Mouse (Mus musculus): Measurements from ENCODE around the gene Rbm26. TPM values are rescaled to one million over a fixed set of nuclear protein-coding genes. Genes with fewer than 3 reads are reported as not detected.
A peak's percentile ranks its signal among the peaks of the same experiment; 100 is the strongest.

The Rbm26 gene
- polyA plus RNA-seq, 1 experiment from 2014 or later: 21.3 TPM

DNA sequence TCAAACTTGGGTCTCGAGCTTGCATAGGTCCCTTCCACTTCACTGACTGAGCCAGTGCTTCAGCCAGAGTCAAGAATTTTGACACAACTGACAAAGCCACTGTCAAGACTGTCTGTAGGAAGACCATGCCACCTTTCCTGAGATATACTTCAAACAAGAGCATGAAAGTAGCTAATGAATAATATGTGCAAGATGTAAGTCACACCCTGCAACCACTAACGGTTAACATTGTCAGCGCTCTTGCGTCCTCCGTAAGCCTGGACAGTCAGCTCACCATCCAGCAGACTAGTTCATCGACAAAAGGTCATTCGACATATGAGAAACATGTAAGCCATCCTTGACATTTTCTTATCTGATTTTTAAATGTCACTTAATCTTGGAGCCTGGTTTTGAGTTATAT, 102.8 kb downstream of the Rbm26 start:
- H3K9ac ChIP-seq (ENCODE audit: low read depth, low read length): no peak overlapping the region
- no peaks in the 10 kb centered on the region for H3K36me3 ChIP-seq (ENCODE audit: control insufficient read depth, insufficient read depth, low read length)
- no peaks in the 10 kb centered on the region for H3K9me3 ChIP-seq (ENCODE audit: control insufficient read depth, low read length)
- H3K27me3 ChIP-seq (replicated peaks; ENCODE audit: control insufficient read depth, insufficient read depth, low read length): no peaks in the 10 kb centered on the region
- H3K27ac ChIP-seq (ENCODE audit: low read depth, low read length): no peak overlapping the region
- no peak overlapping the region for H3K4me2 ChIP-seq (ENCODE audit: low read length)
- WGBS: 88% methylated on average over 7 of the region's 7 CpGs
- H3K4me1 ChIP-seq (ENCODE audit: control insufficient read depth, insufficient read depth, low read depth, low read length): no peaks in the 10 kb centered on the region
- ATAC-seq: no peak
- no peak overlapping the region for H3K4me3 ChIP-seq (ENCODE audit: low read length)

GRCm38 (mm10) chr14:105071010-105071509, 106.1 kb downstream of the Rbm26 start:
- no peak overlapping the region for H3K4me3 ChIP-seq (ENCODE audit: low read length)
- H3K9ac ChIP-seq (ENCODE audit: low read depth, low read length): no peak overlapping the region; the same call in 1 of the 2 replicates
- no peaks in the 10 kb centered on the region for H3K27me3 ChIP-seq (replicated peaks; ENCODE audit: control insufficient read depth, insufficient read depth, low read length)
- no peaks in the 10 kb centered on the region for H3K9me3 ChIP-seq (ENCODE audit: control insufficient read depth, low read length)
- ATAC-seq: 0 out of 2 replicates have a peak, but pooled peaks have one; percentile 45
- no peaks in the 10 kb centered on the region for H3K36me3 ChIP-seq (ENCODE audit: control insufficient read depth, insufficient read depth, low read length)
- no peaks in the 10 kb centered on the region for H3K4me1 ChIP-seq (ENCODE audit: control insufficient read depth, insufficient read depth, low read depth, low read length)
- 48% methylated on average over 14 of the region's 14 CpGs for WGBS
- no peak overlapping the region for H3K27ac ChIP-seq (ENCODE audit: low read depth, low read length)
- H3K4me2 ChIP-seq (ENCODE audit: low read length): no peak overlapping the region

DNA sequence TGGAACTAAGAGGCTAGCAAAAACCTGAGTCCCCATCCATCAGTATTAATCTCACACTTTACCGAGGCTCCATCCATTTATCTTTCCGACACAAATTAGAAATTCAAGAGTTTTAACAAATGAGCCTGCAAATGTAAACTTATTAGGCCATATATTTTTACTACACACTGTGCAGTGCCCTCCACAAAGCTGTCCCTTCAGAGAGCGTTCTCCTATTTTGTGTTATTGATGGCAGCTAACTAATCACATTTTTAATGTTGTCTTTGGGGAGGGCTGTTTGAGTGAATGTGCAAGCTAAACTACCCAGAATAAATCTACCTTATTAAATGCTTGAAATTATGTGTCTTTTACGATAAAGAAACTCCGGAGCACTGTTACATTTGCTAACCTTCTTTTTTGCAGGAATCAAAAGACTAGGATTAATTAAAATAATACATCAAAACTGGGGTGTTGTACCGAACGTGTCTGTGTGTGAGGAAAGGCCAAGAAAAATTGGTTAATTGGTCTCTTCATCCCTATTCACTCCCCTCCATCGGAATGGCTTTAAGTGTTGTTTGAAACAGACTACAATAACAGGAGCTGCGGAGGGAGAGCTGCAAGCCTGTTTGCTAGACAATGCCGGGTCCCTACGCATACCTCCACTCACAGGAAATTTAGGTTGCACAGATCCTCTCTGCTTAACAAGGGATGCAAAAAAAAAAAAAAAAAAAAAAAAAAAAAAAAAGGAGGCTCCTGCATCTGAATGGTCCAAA, 106.7 kb downstream of the Rbm26 start:
- no peak overlapping the region for H3K27ac ChIP-seq (ENCODE audit: low read depth, low read length)
- no peak overlapping the region for H3K4me3 ChIP-seq (ENCODE audit: low read length)
- H3K36me3 ChIP-seq (ENCODE audit: control insufficient read depth, insufficient read depth, low read length): no peaks in the 10 kb centered on the region
- no peak overlapping the region for H3K9ac ChIP-seq (ENCODE audit: low read depth, low read length)
- no peaks in the 10 kb centered on the region for H3K9me3 ChIP-seq (ENCODE audit: control insufficient read depth, low read length)
- H3K27me3 ChIP-seq (replicated peaks; ENCODE audit: control insufficient read depth, insufficient read depth, low read length): no peaks in the 10 kb centered on the region
- WGBS: 62% methylated on average over 11 of the region's 11 CpGs
- peak; percentile 40 for ATAC-seq
- no peaks in the 10 kb centered on the region for H3K4me1 ChIP-seq (ENCODE audit: control insufficient read depth, insufficient read depth, low read depth, low read length)
- H3K4me2 ChIP-seq (ENCODE audit: low read length): no peak overlapping the region

- Histone ChIP-seq H3K4me1 (ENCODE audit: control insufficient read depth, insufficient read depth, low read depth, low read length) (no peaks in the 10 kb centered on the region), H3K4me2 (ENCODE audit: low read length) (no peak overlapping the region), H3K36me3 (ENCODE audit: control insufficient read depth, insufficient read depth, low read length) (no peaks in the 10 kb centered on the region), H3K9ac (ENCODE audit: low read depth, low read length) (no peak overlapping the region), H3K9me3 (ENCODE audit: control insufficient read depth, low read length) (no peaks in the 10 kb centered on the region), H3K4me3 (ENCODE audit: low read length) (no peak overlapping the region), H3K27ac (ENCODE audit: low read depth, low read length) (no peak overlapping the region), H3K27me3 (replicated peaks; ENCODE audit: control insufficient read depth, insufficient read depth, low read length) (no peaks in the 10 kb centered on the region)
- ATAC-seq: no peak
- WGBS: 86% methylated on average over 5 of the region's 5 CpGs
Measured at GRCm38 (mm10) chr14:105068060-105068459, 109.1 kb downstream of the Rbm26 start.

- H3K4me3 ChIP-seq (ENCODE audit: low read length): no peak overlapping the region
- H3K9ac ChIP-seq (ENCODE audit: low read depth, low read length): no peak overlapping the region
- no peaks in the 10 kb centered on the region for H3K36me3 ChIP-seq (ENCODE audit: control insufficient read depth, insufficient read depth, low read length)
- H3K27ac ChIP-seq (ENCODE audit: low read depth, low read length): no peak overlapping the region
- no peaks in the 10 kb centered on the region for H3K9me3 ChIP-seq (ENCODE audit: control insufficient read depth, low read length)
- no peak for ATAC-seq
- H3K4me2 ChIP-seq (ENCODE audit: low read length): no peak overlapping the region
- no peaks in the 10 kb centered on the region for H3K27me3 ChIP-seq (replicated peaks; ENCODE audit: control insufficient read depth, insufficient read depth, low read length)
- no peaks in the 10 kb centered on the region for H3K4me1 ChIP-seq (ENCODE audit: control insufficient read depth, insufficient read depth, low read depth, low read length)
- WGBS: 81% methylated on average over 1 of the region's 1 CpGs
Measured at GRCm38 (mm10) chr14:105064243-105064642, 112.9 kb downstream of the Rbm26 start.

DNA sequence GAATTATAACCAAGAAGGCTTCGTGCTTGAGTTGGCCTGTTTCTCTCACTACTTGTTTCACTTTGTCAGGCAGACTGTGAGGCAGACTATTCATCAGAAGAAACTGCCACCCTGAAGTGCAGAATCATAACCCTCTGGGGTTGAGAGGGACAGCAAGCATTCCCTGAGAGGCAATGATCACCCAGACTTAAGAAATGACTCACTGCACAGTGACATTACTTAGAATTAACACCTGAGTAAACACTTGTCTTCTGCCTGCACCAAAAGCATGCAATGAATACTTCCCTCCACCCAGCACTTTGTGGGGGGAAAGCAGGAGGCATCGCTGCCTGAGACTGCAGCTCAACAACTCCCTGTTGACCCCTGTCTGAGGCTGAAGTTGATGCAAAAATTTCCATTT, 115.9 kb downstream of the Rbm26 start:
- Histone ChIP-seq H3K9me3 (ENCODE audit: control insufficient read depth, low read length) (no peaks in the 10 kb centered on the region), H3K27me3 (replicated peaks; ENCODE audit: control insufficient read depth, insufficient read depth, low read length) (no peaks in the 10 kb centered on the region), H3K9ac (ENCODE audit: low read depth, low read length) (no peak overlapping the region), H3K36me3 (ENCODE audit: control insufficient read depth, insufficient read depth, low read length) (no peaks in the 10 kb centered on the region), H3K27ac (ENCODE audit: low read depth, low read length) (no peak overlapping the region), H3K4me1 (ENCODE audit: control insufficient read depth, insufficient read depth, low read depth, low read length) (no peaks in the 10 kb centered on the region), H3K4me3 (ENCODE audit: low read length) (no peak overlapping the region), H3K4me2 (ENCODE audit: low read length) (no peak overlapping the region)
- WGBS: 74% methylated on average over 2 of the region's 2 CpGs
- ATAC-seq: no peak

- H3K9me3 ChIP-seq (ENCODE audit: control insufficient read depth, low read length): no peaks in the 10 kb centered on the region
- H3K9ac ChIP-seq (ENCODE audit: low read depth, low read length): no peak overlapping the region
- H3K4me3 ChIP-seq (ENCODE audit: low read length): no peak overlapping the region
- no peak overlapping the region for H3K4me2 ChIP-seq (ENCODE audit: low read length)
- H3K27ac ChIP-seq (ENCODE audit: low read depth, low read length): no peak overlapping the region
- no peak for ATAC-seq
- no peaks in the 10 kb centered on the region for H3K27me3 ChIP-seq (replicated peaks; ENCODE audit: control insufficient read depth, insufficient read depth, low read length)
- no peaks in the 10 kb centered on the region for H3K4me1 ChIP-seq (ENCODE audit: control insufficient read depth, insufficient read depth, low read depth, low read length)
- no peaks in the 10 kb centered on the region for H3K36me3 ChIP-seq (ENCODE audit: control insufficient read depth, insufficient read depth, low read length)
Measured at GRCm38 (mm10) chr14:105057934-105058333, 119.2 kb downstream of the Rbm26 start.

Other genes starting within 250 kb of the Rbm26 start
- gene Ndfip2, start 81.2 kb upstream of the Rbm26 start, polyA plus RNA-seq (2015; fragmentation: Nextera tagmentation; extraction: Ambion mirVana): 105 and 113 TPM in 2 replicates

Measured in hindbrain, embryonic 16.5 days (tissue).